Mouse (Mus musculus) kidney, adult 2 months (tissue): ENCODE results near the gene Adgrl4.

Experiments used
- CTCF ChIP-seq: fragments of 200-500 bp; conservative IDR thresholded peaks from 2 replicates; pipeline ENCODE4 v1.5.1; 2011; ENCODE audit warnings: low read depth, mild to moderate bottlenecking, control low read depth, low read length, moderate library complexity, mixed read lengths; ENCODE audit not compliant: insufficient read depth, insufficient read length
- POLR2A ChIP-seq: fragments of 200-500 bp; IDR thresholded peaks from one replicate; pipeline ENCODE4 v1.6.1; 2011; ENCODE audit warnings: low read depth, low read length, control low read depth

DNA sequence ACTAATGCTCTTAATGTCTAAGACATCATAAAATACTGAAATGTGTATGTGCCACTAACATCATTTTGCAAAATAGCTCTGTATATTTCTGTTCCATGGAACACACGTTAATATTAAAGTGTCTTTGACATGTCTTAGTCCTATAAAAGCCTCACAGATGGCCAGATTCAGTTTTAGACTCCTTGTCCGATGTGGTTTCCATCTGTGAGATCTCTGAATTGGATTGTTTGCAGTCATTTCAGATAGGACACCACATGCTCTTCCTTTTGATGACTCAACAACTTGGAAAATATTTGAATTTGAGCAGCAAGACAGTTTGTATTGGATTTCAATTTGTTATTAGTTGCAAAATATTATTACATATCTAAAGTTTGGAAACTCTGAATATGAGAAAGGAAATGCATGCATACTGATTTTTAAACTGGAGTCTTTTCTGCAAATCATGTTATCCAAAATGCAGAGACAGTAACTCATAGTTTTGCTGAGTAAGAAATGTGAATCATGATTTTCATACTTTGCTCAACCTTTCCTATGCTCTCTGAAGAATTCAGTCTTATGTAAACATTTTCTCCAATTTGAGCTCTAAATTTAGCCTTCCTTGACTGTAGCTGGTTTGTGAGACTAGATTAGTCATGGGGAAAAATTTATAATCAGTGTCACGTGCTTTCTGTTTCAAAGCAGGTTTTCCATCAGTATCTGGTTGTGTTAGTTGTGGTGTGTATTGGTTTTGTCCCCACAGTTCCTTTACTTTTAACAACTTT is 21.9 kb downstream of the Adgrl4 start:
- TF ChIP-seq CTCF, result no peak
- TF ChIP-seq POLR2A, result no peak
